ENCODE assay signal across 20 mouse cellular contexts in the genomic region with DNA sequence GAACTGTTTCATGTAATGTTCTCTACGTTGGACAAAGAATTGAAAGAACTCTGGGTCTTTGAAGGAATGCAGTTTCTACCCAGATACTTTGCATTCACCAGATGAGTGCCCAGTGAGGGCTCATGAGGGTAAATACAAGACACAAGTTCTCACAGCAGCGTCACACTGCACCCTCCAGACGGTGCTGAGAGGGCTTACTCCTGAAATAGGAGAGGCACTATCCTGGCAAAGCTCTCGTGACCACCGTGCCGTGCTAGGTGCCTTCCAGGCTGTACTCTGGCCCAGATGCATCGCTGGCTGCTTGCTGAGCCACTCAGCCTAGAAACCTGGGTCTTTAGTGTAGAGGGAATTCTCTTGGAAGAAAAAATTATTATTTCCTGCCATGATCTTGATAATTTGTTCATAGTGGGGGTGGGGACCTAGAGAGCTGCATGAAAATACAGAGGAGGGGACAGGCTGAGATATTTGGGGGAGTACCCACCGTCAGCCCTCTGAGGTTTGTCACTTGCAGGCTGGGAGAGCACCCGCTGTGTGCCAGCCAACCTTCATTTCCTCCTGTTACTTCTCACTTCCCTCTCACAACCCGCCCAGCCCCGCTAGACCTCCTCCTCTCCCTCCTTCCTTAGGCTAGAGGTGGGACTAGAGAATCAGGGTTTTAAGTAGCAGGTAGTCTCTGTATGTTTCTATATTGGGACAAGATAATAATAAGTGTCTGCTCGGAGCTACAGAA.
A peak's percentile ranks its signal among the peaks of the same experiment; 100 is the strongest.
DNase-seq lines count a peak whose midpoint lies in the region; ATAC-seq lines count a peak whose summit lies in the region.
"Had no signal": no experiment of that assay in that cellular context is flagged by ENCODE, and none has a peak within 500 bp of the region (broad histone marks: within the 10 kb centered on the region; RNA-seq: fewer than 3 reads in every experiment).

No protein-coding gene starts in this region.

- peaks cover 38% of the 10 kb centered on the region for H3K36me3 ChIP-seq in heart, embryonic 13.5 days
- peaks cover 24% of the 10 kb centered on the region for H3K36me3 ChIP-seq in kidney, embryonic 16.5 days (ENCODE audit: insufficient read depth, low read length)

- DNase-seq in heart, adult 18-20 months, result no peak
- peak; percentile 93 for DNase-seq in A20 (ENCODE audit: low read depth, low spot score)
- DNase-seq in urinary bladder, postnatal 14 days (ENCODE audit: low spot score), result no peak
- no peak for DNase-seq in kidney, postnatal 14 days
- DNase-seq: adrenal gland, adult 8-10 months; cerebellum, adult 11-12 months; cerebellum, postnatal 36 days; heart, postnatal 14 days; kidney, postnatal 10 days had no signal

- no peaks in the 10 kb centered on the region for H3K27me3 ChIP-seq in heart, embryonic 13.5 days (replicated peaks)
- H3K27me3 ChIP-seq in kidney, embryonic 16.5 days (ENCODE audit: insufficient read depth, low read length), result no peaks in the 10 kb centered on the region
- H3K27me3 ChIP-seq: hindbrain, embryonic 15.5 days; limb, embryonic 15.5 days had no signal

- ATAC-seq in heart, embryonic 13.5 days (ENCODE audit: extremely low read depth, insufficient number of reproducible peaks, low FRiP score, low TSS enrichment), result no peak
- ATAC-seq in common myeloid progenitor, adult 5-6 weeks (replicated peaks; ENCODE audit: low read depth, poor library complexity, severe bottlenecking), result peak; percentile 87
- peak; percentile 83; the same call in 1 of the 2 replicates for ATAC-seq in neutrophil, adult 5-6 weeks (ENCODE audit: extremely low read depth, insufficient number of reproducible peaks, low FRiP score, poor library complexity, severe bottlenecking)
- no peak for ATAC-seq in kidney, embryonic 16.5 days (ENCODE audit: low FRiP score, low TSS enrichment)
- ATAC-seq: forebrain, embryonic 14.5 days; intestine, postnatal 0 days; midbrain, embryonic 16.5 days had no signal

- H3K4me1 ChIP-seq in heart, embryonic 13.5 days, result peaks cover 13% of the 10 kb centered on the region
- 0 out of 2 replicates have a peak, but pooled peaks cover 4% of the 10 kb centered on the region for H3K4me1 ChIP-seq in kidney, embryonic 16.5 days (ENCODE audit: insufficient read depth, low read length)
- H3K4me1 ChIP-seq: embryonic facial prominence, embryonic 10.5 days; hindbrain, embryonic 15.5 days; limb, embryonic 15.5 days had no signal

- no peak overlapping the region for H3K27ac ChIP-seq in heart, embryonic 13.5 days (replicated peaks)
- no peak overlapping the region for H3K27ac ChIP-seq in kidney, embryonic 16.5 days (ENCODE audit: low read length)
- H3K27ac ChIP-seq: embryonic facial prominence, embryonic 10.5 days; heart, embryonic 10.5 days; hindbrain, embryonic 15.5 days; limb, embryonic 15.5 days had no signal

- 38% methylated on average over 12 of the region's 12 CpGs for WGBS in heart, embryonic 13.5 days
- 63% methylated on average over 12 of the region's 12 CpGs for WGBS in kidney, embryonic 16.5 days

- peak overlapping the region; percentile 37; the same call in 1 of the 2 replicates for H3K9ac ChIP-seq in heart, embryonic 13.5 days
- H3K9ac ChIP-seq in kidney, embryonic 16.5 days (replicated peaks; ENCODE audit: low read length), result no peak overlapping the region
- H3K9ac ChIP-seq: hindbrain, embryonic 15.5 days; limb, embryonic 15.5 days had no signal

- no peak overlapping the region for H3K4me2 ChIP-seq in heart, embryonic 13.5 days
- no peak overlapping the region for H3K4me2 ChIP-seq in kidney, embryonic 16.5 days (replicated peaks; ENCODE audit: low read depth, low read length)
- H3K4me2 ChIP-seq: hindbrain, embryonic 15.5 days; limb, embryonic 15.5 days had no signal

- no peaks in the 10 kb centered on the region for H3K9me3 ChIP-seq in heart, embryonic 13.5 days
- no peaks in the 10 kb centered on the region for H3K9me3 ChIP-seq in kidney, embryonic 16.5 days (ENCODE audit: low read length)
- H3K9me3 ChIP-seq: embryonic facial prominence, embryonic 10.5 days; heart, embryonic 10.5 days; hindbrain, embryonic 15.5 days; limb, embryonic 15.5 days had no signal

- no peak overlapping the region for H3K4me3 ChIP-seq in heart, embryonic 13.5 days
- no peak overlapping the region for H3K4me3 ChIP-seq in kidney, embryonic 16.5 days (ENCODE audit: low read length)
- H3K4me3 ChIP-seq: embryonic facial prominence, embryonic 10.5 days; heart, embryonic 10.5 days; hindbrain, embryonic 15.5 days; limb, embryonic 15.5 days had no signal

Comparison
In these comparisons a context has a peak if more than half of its experiments do, and no peak if none do; other contexts are left out.
1. ATAC-seq: peak in common myeloid progenitor, adult 5-6 weeks (single experiment) and neutrophil, adult 5-6 weeks (single experiment); none in heart, embryonic 13.5 days (single experiment) and kidney, embryonic 16.5 days (single experiment).